Mouse (Mus musculus): Measurements from ENCODE around the gene Rad51d. TPM values are rescaled to one million over a fixed set of nuclear protein-coding genes. Genes with fewer than 3 reads are reported as not detected.
"Not testable (repeated sequence)": the region's sequence is repeated elsewhere in the genome, so short reads cannot be mapped to it uniquely, and the experiment has no call there.

Rad51d gene
- 15.1 and 17.3 TPM in 2 replicates for polyA plus RNA-seq (2016; fragmentation: Nextera tagmentation; extraction: Ambion mirVana)

DNA sequence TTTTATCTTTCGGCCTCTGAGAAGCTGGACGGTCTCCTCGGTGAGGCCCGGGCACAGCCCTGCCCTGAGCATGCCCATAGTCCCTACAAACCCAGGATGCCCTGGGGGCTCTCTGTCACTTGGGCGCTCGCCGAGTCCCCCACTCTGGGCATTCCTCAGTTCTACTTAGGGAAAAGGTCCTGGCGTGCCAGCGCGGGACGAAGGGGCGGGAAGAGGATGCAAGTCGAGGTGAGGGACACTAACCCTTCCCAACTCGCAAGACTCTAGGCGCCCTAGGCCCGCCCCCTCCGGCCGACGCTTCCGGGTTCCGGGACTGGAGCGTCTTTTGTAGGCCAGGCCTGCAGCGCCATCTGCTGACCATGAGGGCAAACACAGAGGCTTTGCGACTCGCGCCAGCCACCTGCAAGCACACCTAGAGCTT lies at the start of gene Rad51d:
Gene Rad51d, minus strand, starts transcription at position 273 of the 421 bp plus-strand sequence.
- H3K4me1 ChIP-seq (replicated peaks), result peaks cover 22% of the 10 kb centered on the region
- peaks cover 12% of the 10 kb centered on the region; the same call in 1 of the 2 replicates for H3K27me3 ChIP-seq (ENCODE audit: insufficient read depth, poor library complexity, severe bottlenecking)
- H3K36me3 ChIP-seq, result 0 out of 2 replicates have a peak, but pooled peaks cover 3% of the 10 kb centered on the region
- peak; percentile 93 for DNase-seq (ENCODE audit: low spot score)
- H3K4me3 ChIP-seq, result peak within 1 kb of the TSS; percentile 71
- peak within 1 kb of the TSS; percentile 87 for H3K27ac ChIP-seq
- no peaks in the 10 kb centered on the region for H3K9me3 ChIP-seq
- under 1% methylated on average over 26 of the region's 26 CpGs for WGBS

DNA sequence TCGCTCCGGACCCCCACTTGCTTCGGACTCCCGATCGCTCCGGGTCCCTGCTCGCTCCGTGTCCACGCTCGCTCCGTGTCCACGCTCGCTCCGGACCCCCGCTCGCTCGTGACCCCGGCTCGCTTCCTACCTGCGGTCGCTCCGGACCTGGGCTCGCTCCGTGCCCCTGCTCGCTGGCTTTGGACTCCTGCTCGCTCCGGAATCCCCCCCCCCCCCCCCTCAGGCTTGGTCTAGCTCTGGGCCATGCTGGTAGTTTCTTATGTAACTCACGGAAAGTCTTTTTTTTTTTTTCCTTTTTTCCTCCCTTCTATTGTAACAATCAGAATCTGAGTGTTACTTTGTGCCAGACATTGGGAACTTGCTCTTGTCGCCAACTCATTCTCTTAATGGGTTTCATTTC lies 42.8 kb upstream of the Rad51d start:
- 1% methylated on average over 29 of the region's 29 CpGs for WGBS
- DNase-seq (ENCODE audit: low spot score), result no peak

GRCm38 (mm10) chr11:82931671-82932450 lies 41.4 kb upstream of the Rad51d start:
- WGBS, result under 1% methylated on average over 119 of the region's 119 CpGs
- not testable (repeated sequence) for DNase-seq (ENCODE audit: low spot score)

More for the DNA sequence above, 42.8 kb upstream of the Rad51d start:
- no peaks in the 10 kb centered on the region for H3K9me3 ChIP-seq
- H3K4me3 ChIP-seq, result peak overlapping the region; percentile 60
- peaks cover 22% of the 10 kb centered on the region for H3K4me1 ChIP-seq (replicated peaks)
- H3K27me3 ChIP-seq (ENCODE audit: insufficient read depth, poor library complexity, severe bottlenecking), result peaks cover 90% of the 10 kb centered on the region
- H3K36me3 ChIP-seq, result no peaks in the 10 kb centered on the region
- no peak overlapping the region for H3K27ac ChIP-seq

DNA sequence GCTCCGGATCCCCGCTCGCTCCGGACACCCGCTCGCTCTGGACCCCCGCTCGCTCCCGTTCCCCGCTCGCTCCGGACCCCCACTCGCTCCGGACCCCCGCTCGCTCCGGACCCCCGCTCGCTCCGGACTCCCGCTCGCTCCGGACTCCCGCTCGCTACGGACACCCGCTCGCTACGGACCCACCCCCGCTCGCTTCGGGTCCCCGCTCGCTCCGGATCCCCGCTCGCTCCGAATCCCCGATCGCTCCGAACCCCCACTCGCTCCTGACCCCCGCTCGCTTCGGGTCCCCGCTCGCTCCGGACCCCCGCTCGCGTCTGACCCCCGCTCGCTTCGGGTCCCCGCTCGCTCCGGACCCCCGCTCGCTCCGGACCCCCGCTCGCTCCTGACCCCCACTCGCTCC lies 40.7 kb upstream of the Rad51d start:
- H3K4me3 ChIP-seq, result peak overlapping the region; percentile 60
- not testable (repeated sequence) for H3K27ac ChIP-seq; H3K9me3 ChIP-seq; DNase-seq (ENCODE audit: low spot score); H3K36me3 ChIP-seq
- H3K4me1 ChIP-seq (replicated peaks), result peaks cover 28% of the 10 kb centered on the region
- H3K27me3 ChIP-seq (ENCODE audit: insufficient read depth, poor library complexity, severe bottlenecking), result peaks cover 92% of the 10 kb centered on the region
- under 1% methylated on average over 63 of the region's 63 CpGs for WGBS

More at GRCm38 (mm10) chr11:82931671-82932450, 41.4 kb upstream of the Rad51d start:
- H3K27ac ChIP-seq, H3K9me3 ChIP-seq, H3K36me3 ChIP-seq: not testable (repeated sequence)
- Histone ChIP-seq H3K4me1 (replicated peaks) (peaks cover 22% of the 10 kb centered on the region), H3K4me3 (peak overlapping the region; percentile 60), H3K27me3 (ENCODE audit: insufficient read depth, poor library complexity, severe bottlenecking) (peaks cover 92% of the 10 kb centered on the region)

DNA sequence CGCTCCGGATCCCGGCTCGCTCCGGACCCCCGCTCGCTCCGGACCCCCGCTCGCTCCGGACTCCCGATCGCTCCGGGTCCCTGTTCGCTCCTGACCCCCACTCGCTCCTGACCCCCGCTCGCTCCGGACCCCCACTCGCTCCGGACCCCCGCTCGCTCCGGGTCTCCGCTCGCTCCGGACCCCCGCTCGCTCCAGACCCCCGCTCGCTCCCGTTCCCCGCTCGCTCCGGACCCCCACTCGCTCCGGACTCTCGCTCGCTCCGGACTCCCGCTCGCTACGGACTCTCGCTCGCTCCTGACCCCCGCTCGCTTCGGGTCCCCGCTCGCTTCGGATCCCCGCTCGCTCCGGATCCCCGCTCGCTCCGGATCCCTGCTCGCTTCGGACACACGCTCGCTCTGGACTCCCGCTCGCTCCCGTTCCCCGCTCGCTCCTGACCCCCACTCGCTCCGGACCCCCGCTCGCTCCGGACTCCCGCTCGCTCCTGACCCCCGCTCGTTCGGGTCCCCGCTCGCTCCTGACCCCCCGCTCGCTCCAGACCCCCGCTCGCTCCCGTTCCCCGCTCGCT lies 40.1 kb upstream of the Rad51d start:
- H3K4me1 ChIP-seq (replicated peaks), result peaks cover 32% of the 10 kb centered on the region
- 1% methylated on average over 79 of the region's 85 CpGs for WGBS
- H3K27ac ChIP-seq; H3K9me3 ChIP-seq; DNase-seq (ENCODE audit: low spot score); H3K36me3 ChIP-seq: not testable (repeated sequence)
- H3K27me3 ChIP-seq (ENCODE audit: insufficient read depth, poor library complexity, severe bottlenecking), result peaks cover 92% of the 10 kb centered on the region
- H3K4me3 ChIP-seq, result peak overlapping the region; percentile 60

DNA sequence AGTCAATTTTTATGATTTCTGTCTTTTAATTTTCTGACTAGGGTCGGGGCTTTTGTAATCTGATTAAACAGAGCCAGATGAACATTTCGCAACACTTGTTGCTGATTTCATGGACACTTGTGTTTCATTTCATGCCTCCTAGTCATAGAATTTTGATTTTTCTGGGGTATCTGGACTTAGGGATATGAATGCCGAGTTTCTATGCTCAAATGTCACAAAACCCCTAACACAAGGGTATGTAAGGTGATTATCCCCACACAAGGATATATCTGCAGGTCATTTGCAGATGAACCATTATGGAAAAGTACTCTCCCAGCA lies 39.2 kb upstream of the Rad51d start:
- Histone ChIP-seq H3K4me3 (no peak overlapping the region; the same call in 1 of the 2 replicates), H3K27me3 (ENCODE audit: insufficient read depth, poor library complexity, severe bottlenecking) (peaks cover 89% of the 10 kb centered on the region), H3K9me3 (no peaks in the 10 kb centered on the region), H3K27ac (no peak overlapping the region), H3K4me1 (replicated peaks) (peaks cover 32% of the 10 kb centered on the region), H3K36me3 (no peaks in the 10 kb centered on the region)
- no peak for DNase-seq (ENCODE audit: low spot score)
- WGBS, result 59% methylated on average over 3 of the region's 3 CpGs

GRCm38 (mm10) chr11:82928897-82929632 lies 38.7 kb upstream of the Rad51d start:
- WGBS, result 29% methylated on average over 20 of the region's 20 CpGs
- H3K36me3 ChIP-seq, result no peaks in the 10 kb centered on the region
- DNase-seq (ENCODE audit: low spot score), result no peak

GRCm38 (mm10) chr11:82923910-82924309 lies 33.5 kb upstream of the Rad51d start:
- not testable (repeated sequence) for H3K4me1 ChIP-seq (replicated peaks); H3K4me3 ChIP-seq; H3K27ac ChIP-seq; DNase-seq (ENCODE audit: low spot score); H3K36me3 ChIP-seq; H3K9me3 ChIP-seq
- peaks cover 69% of the 10 kb centered on the region for H3K27me3 ChIP-seq (ENCODE audit: insufficient read depth, poor library complexity, severe bottlenecking)
- 94% methylated on average over 6 of the region's 6 CpGs for WGBS

More at GRCm38 (mm10) chr11:82928897-82929632, 38.7 kb upstream of the Rad51d start:
- Histone ChIP-seq H3K4me1 (replicated peaks) (peaks cover 32% of the 10 kb centered on the region), H3K27ac (no peak overlapping the region), H3K4me3 (no peak overlapping the region), H3K27me3 (ENCODE audit: insufficient read depth, poor library complexity, severe bottlenecking) (peaks cover 84% of the 10 kb centered on the region), H3K9me3 (no peaks in the 10 kb centered on the region)

- WGBS, result 72% methylated on average over 4 of the region's 4 CpGs
- Histone ChIP-seq H3K36me3 (no peaks in the 10 kb centered on the region), H3K9me3 (no peaks in the 10 kb centered on the region), H3K27ac (no peak overlapping the region), H3K27me3 (ENCODE audit: insufficient read depth, poor library complexity, severe bottlenecking) (peaks cover 47% of the 10 kb centered on the region), H3K4me1 (replicated peaks) (peaks cover 9% of the 10 kb centered on the region; the same call in 1 of the 2 replicates), H3K4me3 (no peak overlapping the region)
- no peak for DNase-seq (ENCODE audit: low spot score)
These were observed 31.3 kb upstream of the Rad51d start for GRCm38 (mm10) chr11:82921691-82922090.

DNA sequence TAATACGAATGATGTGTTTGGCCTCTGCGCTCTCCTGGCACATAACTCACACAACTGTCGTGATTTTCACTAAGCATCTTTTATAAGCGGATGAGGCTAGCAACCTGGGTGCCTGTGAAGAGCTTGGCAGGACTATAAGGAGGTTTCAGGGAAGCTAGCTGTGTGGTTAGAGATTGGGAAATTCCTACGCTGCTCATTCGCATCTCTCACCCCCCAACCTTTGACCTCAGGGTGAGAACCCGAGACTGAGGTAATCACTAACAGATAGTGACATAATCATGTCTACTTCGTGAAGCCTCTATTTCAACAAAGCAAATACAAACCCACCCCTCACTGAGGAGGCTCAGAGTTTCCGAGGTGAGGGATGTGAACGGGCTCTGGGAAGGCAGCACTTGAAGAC lies 30.4 kb upstream of the Rad51d start:
- H3K4me3 ChIP-seq, result no peak overlapping the region
- H3K27me3 ChIP-seq (ENCODE audit: insufficient read depth, poor library complexity, severe bottlenecking), result peaks cover 38% of the 10 kb centered on the region
- H3K36me3 ChIP-seq, result no peaks in the 10 kb centered on the region
- no peaks in the 10 kb centered on the region for H3K9me3 ChIP-seq
- no peak for DNase-seq (ENCODE audit: low spot score)
- no peak overlapping the region for H3K27ac ChIP-seq
- 60% methylated on average over 10 of the region's 10 CpGs for WGBS
- peaks cover under 1% of the 10 kb centered on the region; the same call in 1 of the 2 replicates for H3K4me1 ChIP-seq (replicated peaks)

- no peaks in the 10 kb centered on the region for H3K4me1 ChIP-seq (replicated peaks)
- peaks cover 32% of the 10 kb centered on the region for H3K27me3 ChIP-seq (ENCODE audit: insufficient read depth, poor library complexity, severe bottlenecking)
- DNase-seq (ENCODE audit: low spot score), result peak; percentile 86
- H3K36me3 ChIP-seq, result no peaks in the 10 kb centered on the region
- peak overlapping the region; percentile 35 for H3K4me3 ChIP-seq
- WGBS, result 10% methylated on average over 16 of the region's 16 CpGs
- H3K27ac ChIP-seq, result no peak overlapping the region
- H3K9me3 ChIP-seq, result no peaks in the 10 kb centered on the region
These were observed 24.4 kb upstream of the Rad51d start for GRCm38 (mm10) chr11:82914711-82915352.

DNA sequence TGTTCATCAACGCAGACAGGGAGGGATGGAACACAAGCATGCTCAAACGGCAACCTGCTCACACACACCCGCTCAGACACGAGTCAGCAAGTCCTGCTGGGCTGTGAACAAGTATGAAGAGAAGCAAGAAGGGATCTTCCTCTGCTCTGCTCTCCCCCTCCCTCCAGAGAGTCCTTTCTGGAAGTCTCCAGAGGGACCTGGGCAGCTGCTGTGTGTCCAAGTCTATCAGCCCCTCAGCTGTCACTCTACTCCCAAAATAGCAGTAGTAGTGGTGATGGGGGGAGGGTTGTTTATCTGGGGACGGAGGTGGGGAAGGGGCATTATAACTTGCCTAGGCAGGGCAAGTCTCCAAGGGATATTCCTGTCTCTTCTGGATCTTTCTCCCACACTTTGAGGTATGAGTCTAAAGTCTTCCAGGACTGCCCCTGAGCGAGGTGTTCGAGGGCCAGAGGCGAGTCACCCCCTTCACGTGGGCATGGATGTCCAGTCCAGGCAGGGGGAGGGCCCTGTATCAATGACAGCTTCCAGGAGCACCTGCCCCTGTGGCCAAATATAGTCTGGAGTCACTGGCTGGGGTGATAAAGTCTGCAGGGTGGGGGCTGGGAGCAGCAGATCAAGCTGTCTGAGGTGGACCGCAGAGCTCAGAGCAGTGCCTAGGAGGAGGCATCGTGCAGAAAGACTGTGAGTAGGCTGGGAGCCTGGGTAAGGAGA lies 20.4 kb upstream of the Rad51d start:
- 81% methylated on average over 11 of the region's 11 CpGs for WGBS
- no peak overlapping the region for H3K4me3 ChIP-seq
- peaks cover 10% of the 10 kb centered on the region for H3K36me3 ChIP-seq
- H3K4me1 ChIP-seq (replicated peaks), result peaks cover 14% of the 10 kb centered on the region
- no peaks in the 10 kb centered on the region for H3K9me3 ChIP-seq
- DNase-seq (ENCODE audit: low spot score), result no peak
- H3K27ac ChIP-seq, result no peak overlapping the region
- H3K27me3 ChIP-seq (ENCODE audit: insufficient read depth, poor library complexity, severe bottlenecking), result peaks cover 30% of the 10 kb centered on the region
